Mouse (Mus musculus) megakaryocyte, embryonic 14.5 days (primary cell): Measurements from ENCODE around the gene Gm20388.
"Not testable (repeated sequence)": the region's sequence is repeated elsewhere in the genome, so short reads cannot be mapped to it uniquely, and the experiment has no call there.

Source experiments
- FLI1 ChIP-seq: IDR thresholded peaks from 2 replicates; pipeline ENCODE4 v1.6.1; 2012; ENCODE audit warnings: low read length, inconsistent platforms, mixed read lengths
- GATA1 ChIP-seq: IDR thresholded peaks from 3 replicates; pipeline ENCODE4 v1.6.1; 2012; ENCODE audit warnings: mixed read lengths, low read length, inconsistent platforms, borderline replicate concordance

- not testable (repeated sequence) for TF ChIP-seq GATA1, FLI1
Measured at GRCm38 (mm10) chr8:121597492-121597891, 1686.9 kb downstream of the Gm20388 start.
